Mouse (Mus musculus) testis, adult 2 months (tissue): Measurements from ENCODE around the gene Pax5.

Experiments used
- CTCF ChIP-seq: fragments of 200-500 bp; IDR thresholded peaks from 2 replicates; pipeline ENCODE4 v1.5.1; 2012; ENCODE audit warnings: low read depth, mild to moderate bottlenecking, inconsistent platforms, low read length, moderate library complexity; ENCODE audit not compliant: control insufficient read depth, insufficient read depth, insufficient replicate concordance
- POLR2A ChIP-seq: fragments of 200-500 bp; IDR thresholded peaks from 2 replicates; pipeline ENCODE4 v1.6.1; 2012; ENCODE audit warnings: low read depth, mild to moderate bottlenecking, inconsistent platforms, low read length, moderate library complexity; ENCODE audit not compliant: control insufficient read depth

- no peak for TF ChIP-seq POLR2A
- no peak for TF ChIP-seq CTCF
Measured at GRCm38 (mm10) chr4:44678026-44678425, 32.3 kb downstream of the Pax5 start.
